Mouse (Mus musculus): ENCODE results near the gene Sike1.

The Sike1 gene

DNA sequence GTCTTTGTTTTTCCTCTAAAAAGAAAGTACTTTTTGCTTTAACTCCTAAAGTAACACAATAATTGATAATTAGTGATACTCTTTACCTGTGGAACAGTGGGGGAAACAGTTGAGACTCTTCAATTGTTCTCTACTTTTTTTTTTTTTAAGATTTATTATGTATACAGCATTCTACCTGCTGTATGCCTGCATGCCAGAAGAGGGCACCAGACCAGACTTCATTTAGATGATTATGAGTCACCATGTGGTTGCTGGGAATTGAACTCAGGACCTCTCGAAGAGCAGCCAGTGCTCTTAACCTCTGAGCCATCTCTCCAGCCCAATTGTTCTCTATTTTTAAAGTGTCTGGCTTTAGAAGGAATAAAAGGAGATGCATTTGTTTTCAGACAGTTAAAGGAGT, 30.7 kb downstream of the Sike1 start:
- in situ Hi-C loops (cut with MboI, MseI) = loop anchor here (25.0 kb wide), 1 partner anchor 1439 kb away; no protein-coding TSS in a partner anchor

DNA sequence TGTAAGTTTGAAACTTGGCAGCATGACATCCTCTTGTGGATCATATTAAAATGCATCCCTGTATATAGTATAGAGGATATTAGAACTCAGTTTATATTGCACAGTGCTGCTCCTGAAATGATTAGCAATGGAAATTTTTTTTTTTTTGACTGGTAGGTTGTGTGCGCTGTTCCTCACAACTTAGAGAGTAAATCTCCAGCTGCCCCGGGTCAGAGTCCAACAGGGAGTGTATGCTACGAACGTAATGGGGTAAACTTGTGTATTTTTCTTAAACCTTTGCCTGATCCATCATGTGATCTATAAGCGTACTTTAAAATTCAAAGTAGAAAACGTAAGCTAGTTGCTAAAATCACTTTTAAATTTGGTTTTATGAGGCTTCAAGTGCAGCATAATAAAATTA, 44.8 kb downstream of the Sike1 start:
- in situ Hi-C loops (cut with MboI, MseI) = loop anchor here (25.0 kb wide), 1 partner anchor 1453 kb away; no protein-coding TSS in a partner anchor

DNA sequence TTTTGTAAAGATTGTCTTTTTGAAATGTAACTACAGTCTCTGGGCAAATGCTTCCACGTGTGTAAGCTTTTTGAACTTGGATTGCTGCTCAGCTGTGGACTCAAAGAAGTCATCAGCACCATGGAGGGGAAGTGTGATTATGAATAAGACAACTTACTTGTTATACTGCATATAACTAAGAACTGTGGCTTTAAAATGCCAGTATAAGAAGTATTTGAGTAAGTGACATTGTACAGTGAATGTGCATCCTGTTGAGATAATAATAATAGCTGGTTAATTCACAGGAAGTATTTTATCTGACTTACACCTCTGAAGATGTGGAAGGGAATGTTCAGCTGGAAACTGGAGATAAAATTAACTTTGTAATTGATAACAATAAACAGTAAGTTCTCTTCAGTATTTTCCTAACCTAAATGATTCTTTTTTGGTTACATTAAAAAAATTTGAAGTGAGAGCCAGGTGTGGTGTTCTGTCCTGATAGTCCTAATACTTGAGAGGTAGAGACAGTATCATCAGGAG, 45.4 kb downstream of the Sike1 start:
- in situ Hi-C loops (cut with MboI, MseI) = loop anchor here (25.0 kb wide), 1 partner anchor 1454 kb away; no protein-coding TSS in a partner anchor

DNA sequence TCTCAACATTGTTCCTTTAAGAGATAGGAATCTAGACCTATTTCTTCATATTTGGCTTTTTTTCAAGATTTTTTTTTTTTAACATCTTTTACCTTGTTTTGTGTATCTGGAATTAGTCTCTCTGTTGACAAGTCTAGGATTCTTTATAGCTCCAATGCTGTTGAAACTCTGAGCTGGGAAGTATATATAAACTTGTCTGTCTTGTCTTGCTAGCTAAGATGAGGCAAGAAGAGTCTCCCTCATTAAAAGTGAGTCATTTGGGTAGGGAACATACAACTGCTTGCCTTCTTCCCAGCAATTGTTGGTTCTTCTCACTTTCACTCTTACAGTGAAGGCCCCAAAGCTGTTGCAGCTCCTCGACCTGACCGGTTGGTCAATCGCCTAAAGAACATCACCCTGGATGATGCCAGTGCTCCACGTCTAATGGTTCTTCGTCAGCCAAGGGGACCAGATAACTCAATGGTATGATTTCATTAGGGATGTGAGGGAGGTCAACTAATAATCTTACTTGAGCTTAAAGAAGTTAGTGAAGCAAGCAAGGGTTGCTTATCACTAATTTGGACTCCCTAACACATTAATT, 60.6 kb downstream of the Sike1 start:
- in situ Hi-C loops (cut with MboI, MseI) = no loop called here

DNA sequence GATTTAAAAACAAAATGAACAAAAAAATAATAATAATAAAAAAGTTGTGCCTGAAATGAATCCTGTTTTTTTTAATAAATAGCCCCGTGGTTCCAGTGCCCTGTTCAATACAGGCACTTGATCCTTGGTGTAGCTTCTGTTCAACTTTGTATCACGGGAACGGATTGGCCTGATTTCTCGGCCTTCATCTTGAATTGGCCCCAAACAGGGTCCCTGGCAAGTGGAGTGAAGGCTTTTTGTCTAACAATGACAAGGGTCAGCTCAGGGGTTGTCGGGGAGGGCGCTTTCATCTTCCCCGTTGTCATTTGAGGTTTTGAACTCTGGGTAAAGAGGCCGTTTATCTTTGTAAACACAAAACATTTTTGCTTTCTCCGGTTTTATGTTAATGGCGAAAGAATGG, 62.2 kb downstream of the Sike1 start:
- in situ Hi-C loops (cut with MboI, MseI) = no loop called here

Measured in T-helper 1 cell (primary cell).